Mouse (Mus musculus) forebrain, embryonic 13.5 days (tissue): Measurements from ENCODE around the gene Ifi27l2b. TPM values are rescaled to one million over a fixed set of nuclear protein-coding genes. Genes with fewer than 3 reads are reported as not detected.
"Not testable (repeated sequence)": the region's sequence is repeated elsewhere in the genome, so short reads cannot be mapped to it uniquely, and the experiment has no call there.

Experiments used
- ATAC-seq: fragments of 200-750 bp; cut with Nextera tagmentation; 2 replicates; pipeline ENCODE4 v1.8.0; 2017
- H3K27ac ChIP-seq: fragments of 300-500 bp; sonication (generic); 2 replicates; pipeline ENCODE4 v1.5.1; 2015; ENCODE audit warnings: inconsistent platforms, mild to moderate bottlenecking, moderate library complexity
- H3K27me3 ChIP-seq: fragments of 300-500 bp; sonication (generic); 2 replicates; pipeline ENCODE4 v1.6.1; 2015; ENCODE audit warnings: mild to moderate bottlenecking, inconsistent platforms
- H3K36me3 ChIP-seq: fragments of 300-500 bp; sonication (generic); 2 replicates; pipeline ENCODE4 v1.6.1; 2015; ENCODE audit warnings: mild to moderate bottlenecking, inconsistent platforms; ENCODE audit not compliant: poor library complexity, severe bottlenecking
- H3K4me1 ChIP-seq: fragments of 300-500 bp; sonication (generic); 2 replicates; pipeline ENCODE4 v1.6.1; 2015; ENCODE audit warnings: inconsistent platforms
- H3K4me2 ChIP-seq: fragments of 300-500 bp; sonication (generic); 2 replicates; pipeline ENCODE4 v1.6.1; 2015; ENCODE audit warnings: inconsistent platforms, mild to moderate bottlenecking, moderate library complexity
- H3K4me3 ChIP-seq: fragments of 300-500 bp; sonication (generic); 2 replicates; pipeline ENCODE4 v1.5.1; 2015; ENCODE audit warnings: mild to moderate bottlenecking, inconsistent platforms
- H3K9ac ChIP-seq: fragments of 300-500 bp; sonication (generic); 2 replicates; pipeline ENCODE4 v1.6.1; 2015; ENCODE audit warnings: mild to moderate bottlenecking, inconsistent platforms
- H3K9me3 ChIP-seq: fragments of 300-500 bp; sonication (generic); replicated peaks from 2 replicates; pipeline ENCODE4 v1.6.1; 2016; ENCODE audit warnings: inconsistent platforms
- WGBS: fragments of 180-500 bp; shearing (Covaris S2); methylation state at CpG from one replicate; pipeline ENCODE4 v1.1.7; 2015; 5-methylcytosine and 5-hydroxymethylcytosine counted together
- polyA plus RNA-seq: library from polyadenylated mRNA; unstranded; fragments of >200 nt; fragmentation: Nextera tagmentation; extraction: Ambion mirVana; gene quantifications from 2 replicates; pipeline ENCODE4 v1.2.1, GENCODE M21; 2015

Ifi27l2b gene
- polyA plus RNA-seq, 1 experiment from 2014 or later, result not detected

DNA sequence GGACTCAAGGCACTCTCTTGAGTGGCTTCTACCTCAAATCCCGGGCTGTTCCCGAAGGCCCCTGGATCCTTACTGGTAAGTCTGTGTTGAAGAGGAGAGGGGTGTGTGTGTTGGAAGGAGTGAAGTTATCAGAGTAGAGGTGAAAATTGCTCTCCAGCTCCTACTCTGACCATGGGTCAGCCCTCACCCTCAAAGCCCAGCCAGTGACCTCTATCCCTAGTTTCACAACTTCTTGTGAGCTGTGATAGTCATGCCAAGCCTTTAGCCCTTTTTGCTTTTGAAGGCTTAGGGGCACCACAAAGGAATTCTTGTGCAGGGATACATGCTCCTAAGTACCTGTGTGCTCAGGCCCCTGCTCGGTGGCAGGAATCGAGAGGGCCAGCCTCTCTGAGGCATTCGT is 24.6 kb upstream of the Ifi27l2b start:
- no peak overlapping the region for H3K27ac ChIP-seq
- no peaks in the 10 kb centered on the region for H3K4me1 ChIP-seq
- H3K27me3 ChIP-seq, result no peaks in the 10 kb centered on the region
- 75% methylated on average over 5 of the region's 5 CpGs for WGBS
- H3K4me2 ChIP-seq, result no peak overlapping the region
- no peak overlapping the region for H3K9ac ChIP-seq
- H3K36me3 ChIP-seq, result no peaks in the 10 kb centered on the region
- no peak overlapping the region for H3K4me3 ChIP-seq
- ATAC-seq, result no peak
- no peaks in the 10 kb centered on the region for H3K9me3 ChIP-seq

DNA sequence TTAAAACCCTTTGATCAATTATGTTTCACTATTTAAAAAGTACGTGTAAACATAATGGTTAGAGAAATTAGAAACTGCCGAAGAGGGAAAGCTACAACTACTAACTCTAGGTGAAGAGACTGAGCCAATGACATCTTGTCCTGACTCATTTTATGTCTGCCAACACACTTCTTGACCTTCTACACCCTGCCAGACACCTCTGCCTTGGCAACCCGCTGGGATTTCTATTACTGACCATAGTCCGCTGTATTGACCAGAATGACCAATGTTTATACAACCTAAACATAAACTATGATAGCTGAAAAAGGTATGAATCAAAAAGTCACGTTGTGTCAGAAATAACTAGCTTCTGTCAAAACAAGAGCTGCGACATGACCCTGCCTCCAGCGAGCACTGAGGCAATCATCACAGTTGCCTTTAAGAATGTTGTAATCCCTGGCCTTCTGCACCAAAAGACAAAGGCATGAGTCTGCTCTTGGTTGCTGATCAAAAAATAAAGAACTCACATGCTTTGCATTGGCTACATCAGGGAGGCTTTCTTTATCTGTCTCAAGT is 20.5 kb upstream of the Ifi27l2b start:
- Histone ChIP-seq H3K27ac (no peak overlapping the region), H3K4me3 (no peak overlapping the region), H3K9me3 (no peaks in the 10 kb centered on the region), H3K4me1 (no peaks in the 10 kb centered on the region), H3K36me3 (no peaks in the 10 kb centered on the region), H3K9ac (no peak overlapping the region), H3K27me3 (no peaks in the 10 kb centered on the region), H3K4me2 (no peak overlapping the region)
- ATAC-seq, result no peak
- WGBS, result 82% methylated on average over 7 of the region's 7 CpGs

DNA sequence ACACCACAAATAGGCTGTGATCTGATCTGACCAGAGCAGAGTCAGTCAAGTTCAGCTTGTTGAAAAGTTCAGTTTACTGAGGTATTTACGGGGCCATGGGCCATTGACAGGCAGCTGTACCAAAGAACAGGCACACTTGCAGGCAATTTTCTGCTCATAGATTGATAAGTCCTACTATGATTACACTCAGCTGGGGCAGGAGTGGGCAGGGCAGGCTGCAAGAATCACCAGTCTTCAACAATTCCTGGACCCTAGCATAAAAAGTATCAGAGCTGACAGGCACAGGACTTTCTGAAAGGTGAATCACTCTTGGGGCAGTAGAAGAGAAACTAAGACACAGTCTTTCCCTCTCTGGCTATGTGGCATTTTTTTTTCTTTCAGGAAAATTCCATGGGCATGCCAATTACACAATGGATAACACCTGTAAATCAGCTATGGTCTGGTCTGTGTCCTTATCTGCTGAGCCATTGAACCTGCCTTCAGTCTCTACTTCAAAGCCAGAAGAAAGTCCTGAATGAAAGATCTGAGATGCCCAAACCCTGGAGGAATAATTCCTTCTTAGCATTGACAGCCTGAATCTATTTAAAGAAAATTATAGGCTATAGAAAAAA is 19.9 kb upstream of the Ifi27l2b start:
- H3K4me1 ChIP-seq, result no peaks in the 10 kb centered on the region
- H3K9me3 ChIP-seq, result no peaks in the 10 kb centered on the region
- no peak overlapping the region for H3K9ac ChIP-seq
- no peak for ATAC-seq
- H3K4me2 ChIP-seq, result no peak overlapping the region
- no peak overlapping the region for H3K27ac ChIP-seq
- H3K27me3 ChIP-seq, result no peaks in the 10 kb centered on the region
- WGBS, result 85% methylated on average over 1 of the region's 1 CpGs
- no peaks in the 10 kb centered on the region for H3K36me3 ChIP-seq
- no peak overlapping the region for H3K4me3 ChIP-seq

DNA sequence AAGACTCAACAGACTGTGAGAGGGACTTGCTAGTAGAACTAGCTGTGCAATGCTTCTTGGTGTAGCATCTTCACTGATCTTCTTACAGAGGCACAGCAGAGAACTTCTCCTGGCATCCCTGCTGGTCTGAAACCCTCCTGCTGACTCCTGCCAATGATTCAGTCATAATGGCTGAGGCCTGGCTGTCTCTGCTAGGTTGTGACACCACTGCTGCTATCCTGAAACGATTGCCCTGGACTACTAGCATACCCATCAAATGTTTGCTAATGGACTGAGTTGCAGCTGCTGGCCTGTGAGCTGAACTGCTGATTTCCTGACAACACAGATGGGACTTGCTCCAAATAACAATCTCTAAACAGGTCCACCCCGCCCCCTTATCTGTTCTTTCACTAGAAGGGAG is 17.5 kb upstream of the Ifi27l2b start:
- WGBS, result 48% methylated on average over 2 of the region's 2 CpGs
- Histone ChIP-seq H3K27ac (no peak overlapping the region), H3K4me3 (no peak overlapping the region), H3K9me3 (no peaks in the 10 kb centered on the region), H3K4me1 (no peaks in the 10 kb centered on the region), H3K36me3 (no peaks in the 10 kb centered on the region), H3K4me2 (no peak overlapping the region), H3K27me3 (no peaks in the 10 kb centered on the region), H3K9ac (no peak overlapping the region)
- ATAC-seq, result no peak

DNA sequence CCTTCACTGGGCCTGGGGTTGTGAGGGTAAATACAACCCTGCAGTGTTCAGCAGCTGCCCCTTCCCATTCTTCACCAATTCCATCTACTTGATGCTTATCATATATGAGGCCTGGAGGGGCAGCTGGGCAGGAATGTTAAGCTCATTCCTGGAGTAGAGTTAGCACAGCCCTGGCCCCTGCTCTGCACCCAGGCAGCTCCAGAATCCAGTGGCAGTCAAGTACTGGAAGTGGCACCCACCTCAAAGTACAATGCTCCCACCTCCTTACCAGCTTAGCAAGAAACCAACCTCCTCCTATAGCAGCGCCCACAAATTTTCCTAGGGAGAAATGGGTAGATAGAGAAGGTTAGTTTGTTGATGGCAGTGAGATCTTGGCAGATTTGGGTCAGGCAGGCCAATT is 296 bp downstream of the Ifi27l2b start:
- not testable (repeated sequence) for ATAC-seq, H3K4me3 ChIP-seq, H3K27me3 ChIP-seq, H3K4me2 ChIP-seq, H3K9ac ChIP-seq, H3K36me3 ChIP-seq, H3K4me1 ChIP-seq, H3K27ac ChIP-seq, H3K9me3 ChIP-seq
- no CpG with 5 or more reads among the region's 1 CpGs for WGBS

DNA sequence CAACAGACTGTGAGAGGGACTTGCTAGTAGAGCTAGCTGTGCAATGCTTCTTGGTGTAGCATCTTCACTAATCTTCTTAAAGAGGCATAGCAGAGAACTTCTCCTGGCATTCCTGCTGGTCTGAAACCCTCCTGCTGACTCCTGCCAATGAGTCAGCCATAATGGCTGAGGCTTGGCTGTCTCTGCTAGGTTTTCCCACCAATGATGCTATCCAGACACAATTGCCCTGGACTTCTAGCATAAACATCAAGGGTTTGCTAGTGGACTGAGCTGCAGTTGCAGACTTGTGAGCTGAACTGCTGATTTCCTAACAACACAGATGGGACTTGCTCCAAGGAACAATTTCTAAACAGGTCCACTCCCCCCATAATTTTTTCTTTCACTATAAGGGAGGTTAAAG is 3.7 kb downstream of the Ifi27l2b start:
- Histone ChIP-seq H3K4me2 (no peak overlapping the region), H3K4me3 (no peak overlapping the region), H3K36me3 (no peaks in the 10 kb centered on the region), H3K27me3 (no peaks in the 10 kb centered on the region), H3K9ac (no peak overlapping the region), H3K27ac (no peak overlapping the region), H3K4me1 (no peaks in the 10 kb centered on the region), H3K9me3 (no peaks in the 10 kb centered on the region)
- no peak for ATAC-seq

DNA sequence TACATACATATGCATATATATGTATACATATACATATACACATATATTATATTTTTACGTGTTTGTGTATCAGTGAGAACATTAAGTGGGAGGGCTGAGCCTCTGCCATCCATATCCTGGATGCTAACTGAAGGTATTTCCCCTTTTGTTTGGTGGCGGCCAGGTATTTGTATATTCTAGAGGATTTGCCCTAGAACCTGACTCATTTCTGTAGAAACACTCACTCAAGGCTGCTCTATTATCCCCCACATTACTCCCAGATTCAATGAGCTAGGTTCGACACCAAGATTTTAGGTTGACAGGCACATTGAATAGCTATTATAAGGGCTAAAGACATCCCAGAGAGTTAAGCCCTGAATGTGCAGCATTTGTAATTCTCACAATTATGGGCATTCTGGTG is 12.0 kb downstream of the Ifi27l2b start:
- no peak overlapping the region for H3K4me3 ChIP-seq
- H3K27me3 ChIP-seq, result no peaks in the 10 kb centered on the region
- 67% methylated on average over 3 of the region's 3 CpGs for WGBS
- no peaks in the 10 kb centered on the region for H3K4me1 ChIP-seq
- no peaks in the 10 kb centered on the region for H3K36me3 ChIP-seq
- no peaks in the 10 kb centered on the region for H3K9me3 ChIP-seq
- no peak overlapping the region for H3K27ac ChIP-seq
- no peak for ATAC-seq
- no peak overlapping the region for H3K9ac ChIP-seq
- no peak overlapping the region for H3K4me2 ChIP-seq

DNA sequence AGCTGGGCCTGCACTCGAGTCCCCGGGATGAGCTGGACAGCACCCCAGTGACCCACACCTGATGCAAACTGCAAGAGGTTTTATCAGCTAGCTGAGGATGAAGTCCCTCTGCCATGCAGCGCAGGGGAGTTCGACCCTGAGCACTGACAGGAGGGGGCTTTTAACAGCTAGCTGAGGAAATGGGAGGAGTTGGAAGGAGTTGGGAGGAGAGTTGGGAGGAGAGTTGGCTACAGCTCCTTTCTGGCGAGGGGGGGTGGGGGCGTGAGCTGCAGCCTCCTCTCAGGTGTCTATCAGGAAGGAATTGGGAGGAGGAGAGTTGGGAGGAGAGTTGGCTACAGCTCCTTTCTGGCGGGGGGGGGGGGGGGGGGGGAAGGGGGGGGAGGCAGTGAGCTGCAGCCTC is 12.8 kb downstream of the Ifi27l2b start:
- not testable (repeated sequence) for H3K4me1 ChIP-seq, ATAC-seq, H3K9me3 ChIP-seq, H3K27ac ChIP-seq, H3K4me3 ChIP-seq, H3K27me3 ChIP-seq, H3K4me2 ChIP-seq, H3K9ac ChIP-seq, H3K36me3 ChIP-seq
- 50% methylated on average over 6 of the region's 7 CpGs for WGBS

DNA sequence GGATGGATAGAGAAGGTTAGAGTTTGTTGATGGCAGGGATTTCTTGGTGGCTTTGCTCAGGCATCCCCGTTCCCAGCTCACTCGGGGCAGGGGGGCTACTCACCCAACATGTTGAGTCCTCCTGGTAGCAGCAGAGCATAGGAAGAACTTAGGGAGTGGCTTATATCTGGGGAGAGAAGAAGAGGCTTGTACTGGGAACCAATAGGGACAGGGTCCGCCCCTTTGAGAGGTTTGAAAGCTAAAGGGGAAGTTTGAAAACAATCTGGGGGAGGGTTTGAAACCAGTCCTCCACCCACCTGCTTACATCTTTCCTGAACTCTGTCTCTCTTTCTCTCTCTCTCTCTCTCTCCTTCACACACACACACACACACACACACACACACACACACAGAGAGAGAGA is 13.5 kb downstream of the Ifi27l2b start, which contains the start of gene Ifi27l2a:
Gene Ifi27l2a (minus strand): TSS at position 157 of the 400 bp plus-strand sequence.
- Histone ChIP-seq H3K4me3 (no peak within 1 kb of the TSS), H3K9ac (no peak within 1 kb of the TSS), H3K4me1 (no peaks in the 10 kb centered on the region), H3K27ac (no peak within 1 kb of the TSS), H3K4me2 (no peak within 1 kb of the TSS), H3K27me3 (no peaks in the 10 kb centered on the region), H3K36me3 (no peaks in the 10 kb centered on the region), H3K9me3 (no peaks in the 10 kb centered on the region)
- no peak for ATAC-seq
- WGBS, result 62% methylated on average over 3 of the region's 3 CpGs

DNA sequence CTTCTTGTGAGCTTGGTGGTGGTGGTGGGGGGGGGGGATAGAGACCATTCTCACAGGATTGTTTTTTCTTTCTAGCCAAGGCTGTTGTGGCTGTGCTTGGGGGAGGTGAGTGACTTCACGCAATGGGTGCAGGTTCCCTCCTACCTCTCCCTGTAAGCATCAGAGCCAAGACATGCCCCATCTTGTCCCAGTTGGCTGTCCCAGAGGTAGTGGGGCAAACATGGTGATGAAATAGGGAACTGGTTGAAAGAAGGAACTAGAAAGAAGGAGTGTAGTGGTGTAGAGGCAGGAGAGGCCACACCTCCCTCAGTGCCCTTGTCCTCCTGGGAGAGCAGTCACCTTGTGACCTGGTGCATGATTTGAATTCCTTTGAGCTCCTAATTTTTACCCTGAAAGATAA is 19.4 kb downstream of the Ifi27l2b start:
- Histone ChIP-seq H3K9ac (no peak overlapping the region), H3K4me1 (no peaks in the 10 kb centered on the region)
- 94% methylated on average over 1 of the region's 1 CpGs for WGBS

DNA sequence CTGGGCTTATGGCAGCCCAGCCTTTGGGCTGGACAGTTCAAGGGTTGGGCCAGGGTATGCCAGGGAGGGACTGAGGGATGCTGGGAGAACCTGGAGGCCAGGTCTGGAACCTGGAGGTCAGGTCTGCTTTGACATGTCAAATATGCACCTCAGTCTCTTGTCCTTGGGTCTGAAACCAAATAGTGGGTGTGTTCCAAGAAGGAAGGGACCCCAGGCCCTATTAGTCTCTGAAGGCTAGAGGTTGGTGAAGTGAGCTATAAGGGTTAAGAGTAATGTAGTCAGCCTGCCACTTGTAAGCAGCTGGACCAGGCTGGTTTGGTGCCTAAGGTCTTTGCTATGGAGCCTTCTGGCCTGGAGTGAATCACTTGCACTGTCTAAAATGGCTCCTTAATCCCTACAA is 22.2 kb downstream of the Ifi27l2b start:
- H3K4me2 ChIP-seq, result no peak overlapping the region
- no peaks in the 10 kb centered on the region for H3K9me3 ChIP-seq
- ATAC-seq, result no peak
- H3K9ac ChIP-seq, result no peak overlapping the region
- H3K27me3 ChIP-seq, result no peaks in the 10 kb centered on the region
- H3K36me3 ChIP-seq, result no peaks in the 10 kb centered on the region
- H3K27ac ChIP-seq, result no peak overlapping the region
- no peaks in the 10 kb centered on the region for H3K4me1 ChIP-seq
- H3K4me3 ChIP-seq, result no peak overlapping the region

More for the DNA sequence above, 19.4 kb downstream of the Ifi27l2b start:
- Histone ChIP-seq H3K4me3 (no peak overlapping the region), H3K27me3 (no peaks in the 10 kb centered on the region), H3K27ac (no peak overlapping the region), H3K4me2 (no peak overlapping the region), H3K36me3 (no peaks in the 10 kb centered on the region), H3K9me3 (no peaks in the 10 kb centered on the region)
- ATAC-seq, result no peak

DNA sequence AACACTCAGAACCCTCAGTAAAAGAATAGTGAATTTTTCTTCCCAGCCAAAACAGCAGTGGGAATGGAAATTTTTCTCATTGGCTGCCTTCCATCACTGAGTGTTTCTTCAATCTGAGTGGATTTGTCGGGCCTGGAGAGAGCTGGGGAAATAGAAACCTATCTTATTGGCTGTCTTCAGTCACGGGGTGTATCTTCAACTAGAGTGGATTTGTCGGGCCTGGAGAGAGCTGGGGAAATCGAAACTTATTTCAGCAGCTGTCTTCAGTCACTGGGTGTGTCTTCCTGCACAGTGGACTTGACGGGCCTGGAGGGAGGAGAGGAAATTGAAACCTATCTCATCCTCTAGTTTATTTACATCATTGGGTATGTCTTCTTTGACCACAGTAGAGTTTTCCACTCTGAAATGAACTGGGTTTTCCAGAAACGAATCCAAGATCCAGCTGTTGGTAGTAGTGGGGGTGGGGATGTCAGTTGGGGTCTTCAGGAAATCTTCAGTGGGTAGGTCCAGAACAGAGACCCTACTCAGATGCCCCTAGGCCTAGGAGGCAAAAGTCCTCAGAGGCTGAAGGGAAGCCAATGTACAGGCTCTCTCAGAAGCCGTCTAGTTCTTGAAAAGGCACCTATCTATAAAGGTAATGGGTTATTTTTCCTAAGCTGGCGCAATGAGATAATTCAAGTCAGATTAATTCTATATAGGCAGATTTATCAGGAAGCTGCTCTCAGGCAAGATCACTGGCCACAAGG is 22.9 kb downstream of the Ifi27l2b start, which contains the start of gene Ifi27:
Gene Ifi27 (plus strand): TSS at position 226 of the 746 bp plus-strand sequence.
- WGBS, result 75% methylated on average over 8 of the region's 8 CpGs
- no peak within 1 kb of the TSS for H3K4me2 ChIP-seq

More for the DNA sequence above, 22.9 kb downstream of the Ifi27l2b start, which contains the start of gene Ifi27:
- H3K4me1 ChIP-seq, result no peaks in the 10 kb centered on the region
- H3K36me3 ChIP-seq, result no peaks in the 10 kb centered on the region
- no peak within 1 kb of the TSS for H3K27ac ChIP-seq
- H3K9me3 ChIP-seq, result no peaks in the 10 kb centered on the region
- H3K27me3 ChIP-seq, result no peaks in the 10 kb centered on the region
- H3K9ac ChIP-seq, result no peak within 1 kb of the TSS
- no peak for ATAC-seq
- no peak within 1 kb of the TSS for H3K4me3 ChIP-seq
